Mouse (Mus musculus) urinary bladder, postnatal 36 days (tissue): ENCODE measurements around the gene Rad51b.

Experiments used
- DNase-seq, 2 experiments: peaks; one replicate each; pipeline ENCODE4 v3.0.0; 2022; ENCODE audit warnings: low spot score in 2 of 2, mixed read lengths in 1 of 2

The Rad51b gene

GRCm38 (mm10) chr12:79436892-79437291, 139.8 kb downstream of the Rad51b start:
- DNase-seq = no peak

GRCm38 (mm10) chr12:79437572-79437971, 140.5 kb downstream of the Rad51b start:
- no peak for DNase-seq

- no peak for DNase-seq
Measured at GRCm38 (mm10) chr12:79439961-79440360, 142.9 kb downstream of the Rad51b start.

- peak in 1 of 2 experiments; percentile 23 for DNase-seq
Measured at GRCm38 (mm10) chr12:79441210-79442005, 144.3 kb downstream of the Rad51b start.

- DNase-seq = no peak
Measured at GRCm38 (mm10) chr12:79442126-79442525, 145.0 kb downstream of the Rad51b start.

GRCm38 (mm10) chr12:79442836-79443390, 145.8 kb downstream of the Rad51b start:
- DNase-seq = no peak

GRCm38 (mm10) chr12:79444646-79445045, 147.6 kb downstream of the Rad51b start:
- DNase-seq = no peak

- DNase-seq = no peak
Measured at GRCm38 (mm10) chr12:79447039-79447438, 150.0 kb downstream of the Rad51b start.

GRCm38 (mm10) chr12:79449817-79450411, 152.8 kb downstream of the Rad51b start:
- no peak for DNase-seq

- no peak for DNase-seq
Measured at GRCm38 (mm10) chr12:79452882-79453281, 155.8 kb downstream of the Rad51b start.

GRCm38 (mm10) chr12:79454017-79454416, 156.9 kb downstream of the Rad51b start:
- DNase-seq = no peak

- DNase-seq = no peak
Measured at GRCm38 (mm10) chr12:79455061-79455847, 158.2 kb downstream of the Rad51b start.

- no peak for DNase-seq
Measured at GRCm38 (mm10) chr12:79455848-79456164, 158.7 kb downstream of the Rad51b start.

- DNase-seq = no peak
Measured at GRCm38 (mm10) chr12:79456251-79456650, 159.2 kb downstream of the Rad51b start.

- DNase-seq = no peak
Measured at GRCm38 (mm10) chr12:79463371-79463770, 166.3 kb downstream of the Rad51b start.

- DNase-seq = no peak
Measured at GRCm38 (mm10) chr12:79470113-79470512, 173.0 kb downstream of the Rad51b start.

GRCm38 (mm10) chr12:79471868-79472267, 174.8 kb downstream of the Rad51b start:
- no peak for DNase-seq

GRCm38 (mm10) chr12:79476413-79477046, 179.4 kb downstream of the Rad51b start:
- no peak for DNase-seq

GRCm38 (mm10) chr12:79478816-79479215, 181.7 kb downstream of the Rad51b start:
- no peak for DNase-seq

- no peak for DNase-seq
Measured at GRCm38 (mm10) chr12:79485501-79485900, 188.4 kb downstream of the Rad51b start.

- DNase-seq = peak in 1 of 2 experiments; percentile 25
Measured at GRCm38 (mm10) chr12:79488590-79489242, 191.6 kb downstream of the Rad51b start.
